Mouse (Mus musculus): ENCODE results near the gene Eml2. TPM values are rescaled to one million over a fixed set of nuclear protein-coding genes. Genes with fewer than 3 reads are reported as not detected.
A peak's percentile ranks its signal among the peaks of the same experiment; 100 is the strongest.

The Eml2 gene
- total and polyA plus RNA-seq, 2 experiments from 2014 or later, result 26.8 to 58.9 TPM

GRCm38 (mm10) chr7:19245083-19245482, 68.9 kb downstream of the Eml2 start:
- peaks cover 26% of the 10 kb centered on the region for H3K36me3 ChIP-seq (replicated peaks; ENCODE audit: control insufficient read depth, insufficient read depth, low read length)
- 48% methylated on average over 3 of the region's 3 CpGs for WGBS
- TF ChIP-seq CTCF (IDR thresholded peaks at IDR 0.05; ENCODE audit: low read depth), result no peak
- no peak for TF ChIP-seq EP300 (IDR thresholded peaks at IDR 0.05; ENCODE audit: low read depth)
- no peak for ATAC-seq (ENCODE audit: insufficient read depth, low read depth)
- H3K4me3 ChIP-seq (ENCODE audit: low read depth, low read length), result no peak overlapping the region
- no peaks in the 10 kb centered on the region for H3K9me3 ChIP-seq (replicated peaks; ENCODE audit: control insufficient read depth, low read length)
- H3K27me3 ChIP-seq (ENCODE audit: control insufficient read depth, insufficient read depth, low read length), result no peaks in the 10 kb centered on the region
- H3K4me2 ChIP-seq (ENCODE audit: low read depth, low read length), result no peak overlapping the region
- H3K9ac ChIP-seq (replicated peaks; ENCODE audit: low read depth, low read length), result no peak overlapping the region
- H3K27ac ChIP-seq (ENCODE audit: low read depth), result no peak overlapping the region
- no peaks in the 10 kb centered on the region for H3K4me1 ChIP-seq (ENCODE audit: control insufficient read depth, insufficient read depth)
- DNase-seq (ENCODE audit: low spot score), result no peak

- TF ChIP-seq EP300 (IDR thresholded peaks at IDR 0.05; ENCODE audit: low read depth) (no peak), CTCF (IDR thresholded peaks at IDR 0.05; ENCODE audit: low read depth) (no peak)
- DNase-seq (ENCODE audit: low spot score), result no peak
- H3K27ac ChIP-seq (ENCODE audit: low read depth), result no peak overlapping the region
- no peaks in the 10 kb centered on the region for H3K4me1 ChIP-seq (ENCODE audit: control insufficient read depth, insufficient read depth)
- no peak overlapping the region for H3K9ac ChIP-seq (replicated peaks; ENCODE audit: low read depth, low read length)
- no peak overlapping the region for H3K4me2 ChIP-seq (ENCODE audit: low read depth, low read length)
- WGBS, result 82% methylated on average over 1 of the region's 1 CpGs
- H3K4me3 ChIP-seq (ENCODE audit: low read depth, low read length), result no peak overlapping the region
- no peak for ATAC-seq (ENCODE audit: insufficient read depth, low read depth)
- H3K27me3 ChIP-seq (ENCODE audit: control insufficient read depth, insufficient read depth, low read length), result no peaks in the 10 kb centered on the region
- H3K36me3 ChIP-seq (replicated peaks; ENCODE audit: control insufficient read depth, insufficient read depth, low read length), result peaks cover 26% of the 10 kb centered on the region
- no peaks in the 10 kb centered on the region for H3K9me3 ChIP-seq (replicated peaks; ENCODE audit: control insufficient read depth, low read length)
Measured at GRCm38 (mm10) chr7:19246855-19247254, 70.6 kb downstream of the Eml2 start.

- WGBS, result 94% methylated on average over 2 of the region's 2 CpGs
- no peaks in the 10 kb centered on the region for H3K4me1 ChIP-seq (ENCODE audit: control insufficient read depth, insufficient read depth)
- peaks cover 26% of the 10 kb centered on the region for H3K36me3 ChIP-seq (replicated peaks; ENCODE audit: control insufficient read depth, insufficient read depth, low read length)
- H3K4me3 ChIP-seq (ENCODE audit: low read depth, low read length), result no peak overlapping the region
- H3K9ac ChIP-seq (replicated peaks; ENCODE audit: low read depth, low read length), result no peak overlapping the region
- no peak overlapping the region for H3K4me2 ChIP-seq (ENCODE audit: low read depth, low read length)
- no peaks in the 10 kb centered on the region for H3K27me3 ChIP-seq (ENCODE audit: control insufficient read depth, insufficient read depth, low read length)
- no peaks in the 10 kb centered on the region for H3K9me3 ChIP-seq (replicated peaks; ENCODE audit: control insufficient read depth, low read length)
- H3K27ac ChIP-seq (ENCODE audit: low read depth), result no peak overlapping the region
- DNase-seq (ENCODE audit: low spot score), result no peak
- no peak for TF ChIP-seq CTCF (IDR thresholded peaks at IDR 0.05; ENCODE audit: low read depth)
- no peak for TF ChIP-seq EP300 (IDR thresholded peaks at IDR 0.05; ENCODE audit: low read depth)
- no peak for ATAC-seq (ENCODE audit: insufficient read depth, low read depth)
Measured at GRCm38 (mm10) chr7:19247511-19247910, 71.3 kb downstream of the Eml2 start.

- Histone ChIP-seq H3K9me3 (replicated peaks; ENCODE audit: control insufficient read depth, low read length) (no peaks in the 10 kb centered on the region), H3K4me2 (ENCODE audit: low read depth, low read length) (no peak overlapping the region), H3K9ac (replicated peaks; ENCODE audit: low read depth, low read length) (no peak overlapping the region), H3K4me1 (ENCODE audit: control insufficient read depth, insufficient read depth) (no peaks in the 10 kb centered on the region), H3K27ac (ENCODE audit: low read depth) (no peak overlapping the region), H3K36me3 (replicated peaks; ENCODE audit: control insufficient read depth, insufficient read depth, low read length) (peaks cover 38% of the 10 kb centered on the region), H3K27me3 (ENCODE audit: control insufficient read depth, insufficient read depth, low read length) (no peaks in the 10 kb centered on the region), H3K4me3 (ENCODE audit: low read depth, low read length) (no peak overlapping the region)
- 82% methylated on average over 4 of the region's 4 CpGs for WGBS
- DNase-seq (ENCODE audit: low spot score) (no peak), ATAC-seq (ENCODE audit: insufficient read depth, low read depth) (no peak)
- TF ChIP-seq EP300 (IDR thresholded peaks at IDR 0.05; ENCODE audit: low read depth) (no peak), CTCF (IDR thresholded peaks at IDR 0.05; ENCODE audit: low read depth) (no peak)
Measured at GRCm38 (mm10) chr7:19252078-19252477, 75.9 kb downstream of the Eml2 start.

- no peaks in the 10 kb centered on the region for H3K27me3 ChIP-seq (ENCODE audit: control insufficient read depth, insufficient read depth, low read length)
- WGBS, result 51% methylated on average over 5 of the region's 5 CpGs
- DNase-seq (ENCODE audit: low spot score) (no peak), ATAC-seq (ENCODE audit: insufficient read depth, low read depth) (no peak)
- H3K9ac ChIP-seq (replicated peaks; ENCODE audit: low read depth, low read length), result no peak overlapping the region
- H3K4me1 ChIP-seq (ENCODE audit: control insufficient read depth, insufficient read depth), result no peaks in the 10 kb centered on the region
- H3K9me3 ChIP-seq (replicated peaks; ENCODE audit: control insufficient read depth, low read length), result no peaks in the 10 kb centered on the region
- H3K4me3 ChIP-seq (ENCODE audit: low read depth, low read length), result no peak overlapping the region
- H3K4me2 ChIP-seq (ENCODE audit: low read depth, low read length), result no peak overlapping the region
- TF ChIP-seq CTCF (IDR thresholded peaks at IDR 0.05; ENCODE audit: low read depth) (no peak), EP300 (IDR thresholded peaks at IDR 0.05; ENCODE audit: low read depth) (no peak)
- peaks cover 45% of the 10 kb centered on the region for H3K36me3 ChIP-seq (replicated peaks; ENCODE audit: control insufficient read depth, insufficient read depth, low read length)
- no peak overlapping the region for H3K27ac ChIP-seq (ENCODE audit: low read depth)
Measured at GRCm38 (mm10) chr7:19253437-19253836, 77.2 kb downstream of the Eml2 start.

- ATAC-seq (ENCODE audit: insufficient read depth, low read depth) (no peak), DNase-seq (ENCODE audit: low spot score) (no peak)
- Histone ChIP-seq H3K9ac (replicated peaks; ENCODE audit: low read depth, low read length) (no peak overlapping the region), H3K4me2 (ENCODE audit: low read depth, low read length) (no peak overlapping the region), H3K9me3 (replicated peaks; ENCODE audit: control insufficient read depth, low read length) (no peaks in the 10 kb centered on the region), H3K27ac (ENCODE audit: low read depth) (no peak overlapping the region), H3K36me3 (replicated peaks; ENCODE audit: control insufficient read depth, insufficient read depth, low read length) (peaks cover 64% of the 10 kb centered on the region), H3K27me3 (ENCODE audit: control insufficient read depth, insufficient read depth, low read length) (no peaks in the 10 kb centered on the region), H3K4me3 (ENCODE audit: low read depth, low read length) (no peak overlapping the region), H3K4me1 (ENCODE audit: control insufficient read depth, insufficient read depth) (no peaks in the 10 kb centered on the region)
- TF ChIP-seq CTCF (IDR thresholded peaks at IDR 0.05; ENCODE audit: low read depth), result no peak
- TF ChIP-seq EP300 (IDR thresholded peaks at IDR 0.05; ENCODE audit: low read depth), result no peak
- 78% methylated on average over 17 of the region's 17 CpGs for WGBS
Measured at GRCm38 (mm10) chr7:19255395-19255794, 79.2 kb downstream of the Eml2 start.

MicroRNA genes within 50 kb of the gene (microRNA counts, 519-probe panel; counts per million panel counts)
- microRNA mmu-miR-330, result not detected

Small RNAs within 50 kb of the gene (microRNA-seq; reads per million reads assigned to microRNA genes)
- 462 reads per million, percentile 73 among the genes with 10 or more reads in this experiment for gene Mir330

Other genes with a start within 250 kb of the Eml2 start
- not detected in 2 replicates for gene Nanos2, start 189.0 kb upstream of the Eml2 start, total RNA-seq (2014; rRNA removed; ENCODE audit: low replicate concordance)
- gene Nanos2, start 189.0 kb upstream of the Eml2 start, polyA plus RNA-seq (2015; fragmentation: Nextera tagmentation; extraction: Ambion mirVana), result not detected in 2 replicates
- gene Mypop, start 185.2 kb upstream of the Eml2 start, total RNA-seq (2014; rRNA removed; ENCODE audit: low replicate concordance), result 0.08 and 0.34 TPM in 2 replicates
- 0.79 and 1.2 TPM in 2 replicates for gene Mypop, start 185.2 kb upstream of the Eml2 start, polyA plus RNA-seq (2015; fragmentation: Nextera tagmentation; extraction: Ambion mirVana)
- 50.0 and 51.3 TPM in 2 replicates for gene Irf2bp1, start 172.4 kb upstream of the Eml2 start, total RNA-seq (2014; rRNA removed; ENCODE audit: low replicate concordance)
- 7.1 and 7.3 TPM in 2 replicates for gene Irf2bp1, start 172.4 kb upstream of the Eml2 start, polyA plus RNA-seq (2015; fragmentation: Nextera tagmentation; extraction: Ambion mirVana)
- not detected in 2 replicates for gene Foxa3, start 152.9 kb upstream of the Eml2 start, total RNA-seq (2014; rRNA removed; ENCODE audit: low replicate concordance)
- 0.11 TPM in 1 of 2 replicates, not detected in the other for gene Foxa3, start 152.9 kb upstream of the Eml2 start, polyA plus RNA-seq (2015; fragmentation: Nextera tagmentation; extraction: Ambion mirVana)
- 68.8 and 72.0 TPM in 2 replicates for gene Sympk, start 152.0 kb upstream of the Eml2 start, total RNA-seq (2014; rRNA removed; ENCODE audit: low replicate concordance)
- 14.6 and 16.7 TPM in 2 replicates for gene Sympk, start 152.0 kb upstream of the Eml2 start, polyA plus RNA-seq (2015; fragmentation: Nextera tagmentation; extraction: Ambion mirVana)
- not detected in 2 replicates for gene Rsph6a, start 121.7 kb upstream of the Eml2 start, total RNA-seq (2014; rRNA removed; ENCODE audit: low replicate concordance)
- not detected in 2 replicates for gene Rsph6a, start 121.7 kb upstream of the Eml2 start, polyA plus RNA-seq (2015; fragmentation: Nextera tagmentation; extraction: Ambion mirVana)
- 71.6 and 76.4 TPM in 2 replicates for gene Dmwd, start 100.2 kb upstream of the Eml2 start, total RNA-seq (2014; rRNA removed; ENCODE audit: low replicate concordance)
- 10.6 and 10.9 TPM in 2 replicates for gene Dmwd, start 100.2 kb upstream of the Eml2 start, polyA plus RNA-seq (2015; fragmentation: Nextera tagmentation; extraction: Ambion mirVana)
- gene Dmpk, start 92.6 kb upstream of the Eml2 start, total RNA-seq (2014; rRNA removed; ENCODE audit: low replicate concordance), result 184 and 253 TPM in 2 replicates
- 97.0 and 98.5 TPM in 2 replicates for gene Dmpk, start 92.6 kb upstream of the Eml2 start, polyA plus RNA-seq (2015; fragmentation: Nextera tagmentation; extraction: Ambion mirVana)
- gene Six5, start 81.8 kb upstream of the Eml2 start, total RNA-seq (2014; rRNA removed; ENCODE audit: low replicate concordance), result 19.0 and 21.0 TPM in 2 replicates
- 3.8 and 4.0 TPM in 2 replicates for gene Six5, start 81.8 kb upstream of the Eml2 start, polyA plus RNA-seq (2015; fragmentation: Nextera tagmentation; extraction: Ambion mirVana)
- gene Gm4969, start 58.1 kb upstream of the Eml2 start, total RNA-seq (2014; rRNA removed; ENCODE audit: low replicate concordance), result 0.19 and 0.69 TPM in 2 replicates
- 0.21 and 0.38 TPM in 2 replicates for gene Gm4969, start 58.1 kb upstream of the Eml2 start, polyA plus RNA-seq (2015; fragmentation: Nextera tagmentation; extraction: Ambion mirVana)
- 13.1 and 13.2 TPM in 2 replicates for gene Fbxo46, start 56.6 kb upstream of the Eml2 start, total RNA-seq (2014; rRNA removed; ENCODE audit: low replicate concordance)
- gene Fbxo46, start 56.6 kb upstream of the Eml2 start, polyA plus RNA-seq (2015; fragmentation: Nextera tagmentation; extraction: Ambion mirVana), result 4.9 and 6.2 TPM in 2 replicates
- 4.4 and 4.9 TPM in 2 replicates for gene Qpctl, start 27.1 kb upstream of the Eml2 start, total RNA-seq (2014; rRNA removed; ENCODE audit: low replicate concordance)
- gene Qpctl, start 27.1 kb upstream of the Eml2 start, polyA plus RNA-seq (2015; fragmentation: Nextera tagmentation; extraction: Ambion mirVana), result 7.3 and 7.9 TPM in 2 replicates
- 43.5 and 45.6 TPM in 2 replicates for gene Snrpd2, start 26.7 kb upstream of the Eml2 start, total RNA-seq (2014; rRNA removed; ENCODE audit: low replicate concordance)
- gene Snrpd2, start 26.7 kb upstream of the Eml2 start, polyA plus RNA-seq (2015; fragmentation: Nextera tagmentation; extraction: Ambion mirVana), result 84.9 and 89.8 TPM in 2 replicates
- gene Gipr, start 10.3 kb upstream of the Eml2 start, total RNA-seq (2014; rRNA removed; ENCODE audit: low replicate concordance), result 24.9 and 27.6 TPM in 2 replicates
- gene Gipr, start 10.3 kb upstream of the Eml2 start, polyA plus RNA-seq (2015; fragmentation: Nextera tagmentation; extraction: Ambion mirVana), result 5.4 and 7.0 TPM in 2 replicates
- 3.5 and 10.6 TPM in 2 replicates for gene Gpr4, start 36.1 kb downstream of the Eml2 start, total RNA-seq (2014; rRNA removed; ENCODE audit: low replicate concordance)
- 3.6 TPM in 2 replicates for gene Gpr4, start 36.1 kb downstream of the Eml2 start, polyA plus RNA-seq (2015; fragmentation: Nextera tagmentation; extraction: Ambion mirVana)
- 52.9 and 56.4 TPM in 2 replicates for gene Opa3, start 51.9 kb downstream of the Eml2 start, total RNA-seq (2014; rRNA removed; ENCODE audit: low replicate concordance)
- 37.6 and 40.5 TPM in 2 replicates for gene Opa3, start 51.9 kb downstream of the Eml2 start, polyA plus RNA-seq (2015; fragmentation: Nextera tagmentation; extraction: Ambion mirVana)
- gene Vasp, start 95.4 kb downstream of the Eml2 start, total RNA-seq (2014; rRNA removed; ENCODE audit: low replicate concordance), result 115 and 127 TPM in 2 replicates
- 67.7 and 72.2 TPM in 2 replicates for gene Vasp, start 95.4 kb downstream of the Eml2 start, polyA plus RNA-seq (2015; fragmentation: Nextera tagmentation; extraction: Ambion mirVana)
- gene Ppm1n, start 103.6 kb downstream of the Eml2 start, total RNA-seq (2014; rRNA removed; ENCODE audit: low replicate concordance), result not detected in 2 replicates
- gene Ppm1n, start 103.6 kb downstream of the Eml2 start, polyA plus RNA-seq (2015; fragmentation: Nextera tagmentation; extraction: Ambion mirVana), result 0.47 and 0.56 TPM in 2 replicates
- gene Rtn2, start 106.2 kb downstream of the Eml2 start, total RNA-seq (2014; rRNA removed; ENCODE audit: low replicate concordance), result 80.7 and 108 TPM in 2 replicates
- 51.7 and 53.6 TPM in 2 replicates for gene Rtn2, start 106.2 kb downstream of the Eml2 start, polyA plus RNA-seq (2015; fragmentation: Nextera tagmentation; extraction: Ambion mirVana)
- gene Fosb, start 133.6 kb downstream of the Eml2 start, total RNA-seq (2014; rRNA removed; ENCODE audit: low replicate concordance), result 0.39 and 0.80 TPM in 2 replicates
- 0.05 and 0.10 TPM in 2 replicates for gene Fosb, start 133.6 kb downstream of the Eml2 start, polyA plus RNA-seq (2015; fragmentation: Nextera tagmentation; extraction: Ambion mirVana)
- gene Ercc1, start 168.4 kb downstream of the Eml2 start, total RNA-seq (2014; rRNA removed; ENCODE audit: low replicate concordance), result 26.2 and 40.5 TPM in 2 replicates
- 55.2 and 61.0 TPM in 2 replicates for gene Ercc1, start 168.4 kb downstream of the Eml2 start, polyA plus RNA-seq (2015; fragmentation: Nextera tagmentation; extraction: Ambion mirVana)
- 1.9 and 3.2 TPM in 2 replicates for gene Cd3eap, start 183.1 kb downstream of the Eml2 start, total RNA-seq (2014; rRNA removed; ENCODE audit: low replicate concordance)
- 11.1 and 11.7 TPM in 2 replicates for gene Cd3eap, start 183.1 kb downstream of the Eml2 start, polyA plus RNA-seq (2015; fragmentation: Nextera tagmentation; extraction: Ambion mirVana)
- gene Ppp1r13l, start 183.3 kb downstream of the Eml2 start, total RNA-seq (2014; rRNA removed; ENCODE audit: low replicate concordance), result 11.8 and 13.5 TPM in 2 replicates
- 12.0 and 14.0 TPM in 2 replicates for gene Ppp1r13l, start 183.3 kb downstream of the Eml2 start, polyA plus RNA-seq (2015; fragmentation: Nextera tagmentation; extraction: Ambion mirVana)
- 20.4 and 30.8 TPM in 2 replicates for gene Ercc2, start 205.6 kb downstream of the Eml2 start, total RNA-seq (2014; rRNA removed; ENCODE audit: low replicate concordance)
- 4.9 and 6.0 TPM in 2 replicates for gene Ercc2, start 205.6 kb downstream of the Eml2 start, polyA plus RNA-seq (2015; fragmentation: Nextera tagmentation; extraction: Ambion mirVana)
- 0.31 TPM in 1 of 2 replicates, not detected in the other for gene Klc3, start 227.7 kb downstream of the Eml2 start, total RNA-seq (2014; rRNA removed; ENCODE audit: low replicate concordance)
- gene Klc3, start 227.7 kb downstream of the Eml2 start, polyA plus RNA-seq (2015; fragmentation: Nextera tagmentation; extraction: Ambion mirVana), result 0.72 and 0.99 TPM in 2 replicates
- gene Ckm, start 228.4 kb downstream of the Eml2 start, total RNA-seq (2014; rRNA removed; ENCODE audit: low replicate concordance), result 4,715 and 5,632 TPM in 2 replicates
- gene Ckm, start 228.4 kb downstream of the Eml2 start, polyA plus RNA-seq (2015; fragmentation: Nextera tagmentation; extraction: Ambion mirVana), result 4,516 and 4,665 TPM in 2 replicates

All from heart, postnatal 0 days (tissue).